Mouse (Mus musculus) liver, adult 2 months (tissue): ENCODE results near the gene Rgs12.

Experiments
- CTCF ChIP-seq: fragments of 200-500 bp; IDR thresholded peaks from 2 replicates; pipeline ENCODE4 v1.5.1; 2011; ENCODE audit warnings: low read depth, low read length, control low read depth
- POLR2A ChIP-seq: fragments of 200-500 bp; IDR thresholded peaks from 2 replicates; pipeline ENCODE4 v1.6.1; 2011; ENCODE audit warnings: low read length, control low read depth; ENCODE audit not compliant: insufficient read depth; ENCODE audit errors: extremely low read depth

DNA sequence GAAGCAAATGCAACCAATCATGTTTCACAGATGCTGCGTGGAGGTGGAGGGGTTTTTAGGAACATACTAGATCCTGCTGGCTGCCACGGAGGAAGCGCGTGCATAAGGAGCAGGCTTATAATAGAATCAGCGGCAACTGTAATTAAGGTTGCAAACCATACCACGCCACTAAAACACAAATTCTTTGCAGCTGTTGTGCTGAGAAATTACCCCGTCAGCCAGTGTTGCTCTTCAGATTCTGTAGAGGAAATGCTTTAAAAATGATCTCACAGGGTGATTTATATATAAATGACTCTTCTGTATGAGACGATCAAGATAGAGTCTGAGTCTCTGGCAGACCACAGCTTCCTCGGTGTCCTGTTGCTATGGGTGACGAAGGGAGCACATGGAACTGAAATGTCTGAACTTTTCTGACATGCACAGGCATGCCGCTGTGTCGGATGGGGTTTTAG is 40.1 kb downstream of the Rgs12 start:
- TF ChIP-seq CTCF = no peak
- no peak for TF ChIP-seq POLR2A
